Mouse (Mus musculus): ENCODE data around the gene Ints11. TPM values are rescaled to one million over a fixed set of nuclear protein-coding genes. Genes with fewer than 3 reads are reported as not detected.

The Ints11 gene
- polyA plus RNA-seq, 2 experiments, result 22.1 to 34.6 TPM

DNA sequence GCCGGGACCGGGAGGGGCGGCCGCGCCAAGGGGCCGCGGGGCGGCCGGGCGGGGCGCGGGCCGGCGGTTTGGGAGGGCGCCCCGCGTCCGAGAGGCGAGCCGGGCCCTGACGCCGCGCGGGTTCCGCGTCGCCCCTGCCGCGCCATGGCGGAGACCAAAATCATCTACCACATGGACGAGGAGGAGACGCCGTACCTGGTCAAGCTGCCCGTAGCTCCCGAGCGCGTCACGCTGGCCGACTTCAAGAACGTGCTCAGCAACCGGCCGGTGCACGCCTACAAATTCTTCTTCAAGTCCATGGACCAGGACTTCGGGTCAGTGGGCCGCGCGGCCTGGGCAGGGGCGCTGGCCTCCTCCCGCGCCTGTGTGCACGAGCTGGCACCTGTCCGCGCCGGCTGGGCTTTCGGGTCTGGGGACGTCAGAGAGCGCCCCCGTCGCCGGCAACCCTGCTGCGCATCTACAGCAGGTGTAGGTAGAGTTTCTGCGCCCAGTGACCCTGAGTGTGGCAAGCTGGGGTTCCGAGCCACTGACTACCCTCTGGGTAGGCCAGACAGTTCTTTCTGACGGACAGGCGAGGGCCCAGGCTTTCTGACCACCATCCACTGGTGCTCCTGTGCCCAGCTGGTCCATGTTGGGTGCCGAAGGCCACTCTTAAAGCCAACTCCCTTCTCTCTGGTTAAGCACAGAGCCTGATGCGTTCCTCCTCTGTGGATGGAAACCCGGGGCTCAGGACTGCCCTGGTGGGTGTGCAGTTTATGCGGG, 21.6 kb upstream of the Ints11 start:
- Histone ChIP-seq H3K9me3 (ENCODE audit: control insufficient read depth, low read length) (no peaks in the 10 kb centered on the region), H3K4me1 (replicated peaks; ENCODE audit: control insufficient read depth in 2 of 2, insufficient read depth in 2 of 2, low read length in 1 of 2) (peaks cover 11 to 12% of the 10 kb centered on the region in 2 experiments; a peak in 3 of 4 replicates), H3K9ac (replicated peaks) (peak overlapping the region; percentile 75), H3K36me3 (replicated peaks; ENCODE audit: control insufficient read depth, insufficient read depth, low read depth) (no peaks in the 10 kb centered on the region), H3K4me3 (ENCODE audit: insufficient read depth in 1 of 2, low read depth in 2 of 2, low read length in 2 of 2) (peak overlapping the region; percentile 62 to 94), H3K27ac (no peak overlapping the region), H3K4me2 (ENCODE audit: low read depth) (peak overlapping the region; percentile 99), H3K27me3 (ENCODE audit: control insufficient read depth, insufficient read depth, low read length) (peaks cover 1% of the 10 kb centered on the region)
- 1% methylated on average over 57 of the region's 69 CpGs for WGBS (ENCODE audit: insufficient replicate concordance)
- ATAC-seq (ENCODE audit: insufficient read depth) (peak; percentile 71), DNase-seq (ENCODE audit: low read depth in 3 of 3, low spot score in 3 of 3) (no peak)
- TF ChIP-seq CTCF (IDR thresholded peaks at IDR 0.05; ENCODE audit: low read depth) (no peak; the same call in 1 of the 2 replicates), EP300 (IDR thresholded peaks at IDR 0.05; ENCODE audit: low read depth) (no peak)

DNA sequence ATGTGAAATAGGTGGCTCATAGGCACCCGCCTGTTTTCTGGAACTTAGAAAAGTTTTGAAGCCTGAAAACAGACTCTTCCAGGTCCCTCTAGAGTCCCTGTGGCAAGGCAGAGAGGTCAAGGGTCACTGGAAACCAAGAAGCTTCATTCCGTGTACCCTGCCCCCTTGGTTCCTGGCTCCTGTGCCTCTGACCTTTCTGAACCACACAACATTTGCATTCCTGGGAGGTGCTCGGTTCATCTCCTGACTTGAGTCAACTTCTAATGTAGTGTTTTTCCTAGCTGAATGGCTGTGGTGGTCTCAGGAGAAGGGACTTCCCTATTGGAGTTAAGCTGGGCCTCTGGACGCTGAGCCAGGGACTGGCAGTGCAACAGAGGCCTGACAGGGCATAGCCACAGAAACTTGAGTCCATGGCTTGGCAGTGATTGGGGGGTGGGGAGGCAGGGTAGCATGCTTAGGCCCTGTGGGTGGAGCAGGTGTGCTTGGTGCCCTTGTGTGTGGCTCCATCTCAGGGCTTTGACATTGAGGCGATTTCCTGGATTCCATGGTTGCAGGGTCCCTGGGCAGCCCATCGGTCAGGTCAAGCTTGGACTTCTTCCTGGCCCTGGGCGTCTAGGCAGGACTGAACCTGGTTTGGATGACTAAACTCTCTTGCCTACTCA, 20.8 kb upstream of the Ints11 start:
- ATAC-seq (ENCODE audit: insufficient read depth) (no peak), DNase-seq (ENCODE audit: low read depth in 3 of 3, low spot score in 3 of 3) (no peak)
- Histone ChIP-seq H3K9ac (replicated peaks) (peak overlapping the region; percentile 75), H3K27ac (no peak overlapping the region), H3K4me1 (replicated peaks; ENCODE audit: control insufficient read depth in 2 of 2, insufficient read depth in 2 of 2, low read length in 1 of 2) (peaks cover 11 to 12% of the 10 kb centered on the region in 2 experiments; a peak in 3 of 4 replicates), H3K27me3 (ENCODE audit: control insufficient read depth, insufficient read depth, low read length) (no peaks in the 10 kb centered on the region), H3K9me3 (ENCODE audit: control insufficient read depth, low read length) (no peaks in the 10 kb centered on the region), H3K36me3 (replicated peaks; ENCODE audit: control insufficient read depth, insufficient read depth, low read depth) (no peaks in the 10 kb centered on the region), H3K4me2 (ENCODE audit: low read depth) (peak overlapping the region; percentile 99), H3K4me3 (ENCODE audit: insufficient read depth in 1 of 2, low read depth in 2 of 2, low read length in 2 of 2) (peak overlapping the region; percentile 62 to 94)
- TF ChIP-seq CTCF (IDR thresholded peaks at IDR 0.05; ENCODE audit: low read depth) (no peak), EP300 (IDR thresholded peaks at IDR 0.05; ENCODE audit: low read depth) (no peak)
- 58% methylated on average over 7 of the region's 7 CpGs for WGBS (ENCODE audit: insufficient replicate concordance)

DNA sequence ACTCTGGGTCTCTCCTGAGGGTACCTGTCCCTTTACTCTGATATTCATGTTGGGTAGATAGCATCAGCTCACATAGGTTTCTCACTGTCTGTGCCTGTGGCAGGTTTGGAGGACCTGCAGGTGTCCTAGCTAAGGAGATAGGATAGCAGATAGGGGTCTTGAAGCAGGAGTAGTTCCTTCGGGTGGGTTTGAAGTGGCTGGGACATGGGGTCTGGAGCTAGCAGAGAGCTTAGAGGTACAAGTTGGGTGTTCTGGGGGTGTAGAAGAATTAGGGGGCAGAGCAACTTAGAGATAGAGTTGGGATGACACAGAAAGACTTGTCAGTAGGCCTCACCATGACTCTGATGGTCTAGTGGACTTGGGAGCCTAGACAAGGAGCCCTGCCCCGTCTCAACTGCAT, 20.0 kb upstream of the Ints11 start:
- ATAC-seq (ENCODE audit: insufficient read depth) (no peak), DNase-seq (ENCODE audit: low read depth in 3 of 3, low spot score in 3 of 3) (no peak)
- peaks cover 11 to 12% of the 10 kb centered on the region in 2 experiments; a peak in 3 of 4 replicates for H3K4me1 ChIP-seq (replicated peaks; ENCODE audit: control insufficient read depth in 2 of 2, insufficient read depth in 2 of 2, low read length in 1 of 2)
- TF ChIP-seq CTCF (IDR thresholded peaks at IDR 0.05; ENCODE audit: low read depth), result no peak
- no peak for TF ChIP-seq EP300 (IDR thresholded peaks at IDR 0.05; ENCODE audit: low read depth)
- H3K4me3 ChIP-seq (ENCODE audit: insufficient read depth in 1 of 2, low read depth in 2 of 2, low read length in 2 of 2), result no peak overlapping the region
- WGBS (ENCODE audit: insufficient replicate concordance), result 76% methylated on average over 2 of the region's 2 CpGs
- no peaks in the 10 kb centered on the region for H3K27me3 ChIP-seq (ENCODE audit: control insufficient read depth, insufficient read depth, low read length)
- H3K27ac ChIP-seq, result no peak overlapping the region
- no peaks in the 10 kb centered on the region for H3K36me3 ChIP-seq (replicated peaks; ENCODE audit: control insufficient read depth, insufficient read depth, low read depth)
- H3K4me2 ChIP-seq (ENCODE audit: low read depth), result peak overlapping the region; percentile 99; the same call in 1 of the 2 replicates
- no peaks in the 10 kb centered on the region for H3K9me3 ChIP-seq (ENCODE audit: control insufficient read depth, low read length)
- H3K9ac ChIP-seq (replicated peaks), result no peak overlapping the region

DNA sequence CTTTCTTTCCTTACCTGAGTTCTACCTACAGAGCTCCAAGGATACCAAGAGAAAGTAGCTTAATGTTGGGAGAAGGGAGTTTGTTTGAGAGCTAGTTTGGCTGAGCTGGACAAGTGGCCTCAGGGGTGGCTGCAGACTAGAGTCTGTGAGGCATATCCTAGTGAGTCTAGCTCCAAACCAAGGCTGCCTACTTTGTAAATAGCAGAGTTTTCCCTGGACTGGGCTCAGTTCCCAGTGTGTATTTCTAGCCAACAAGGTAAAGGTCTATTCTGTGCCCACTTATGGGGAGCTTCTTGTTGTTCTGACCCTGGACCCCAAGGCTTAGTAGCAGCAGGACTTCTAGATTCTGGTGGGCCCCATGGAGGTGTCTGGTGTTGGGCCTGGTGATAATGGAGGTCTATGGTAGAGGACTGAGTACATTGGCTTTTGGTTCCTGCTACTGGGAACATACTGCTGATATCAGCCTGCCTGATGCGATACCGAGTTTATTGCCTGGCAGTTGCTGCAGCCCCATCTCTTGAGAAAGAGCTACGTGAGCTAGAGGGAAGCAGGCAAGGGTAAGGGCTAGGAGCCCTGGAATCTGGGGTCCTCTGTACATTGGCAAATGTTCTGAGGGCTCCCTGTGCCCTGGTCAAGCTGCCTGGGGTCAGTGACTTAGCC, 19.4 kb upstream of the Ints11 start:
- Histone ChIP-seq H3K9me3 (ENCODE audit: control insufficient read depth, low read length) (no peaks in the 10 kb centered on the region), H3K4me2 (ENCODE audit: low read depth) (peak overlapping the region; percentile 99; the same call in 1 of the 2 replicates), H3K27me3 (ENCODE audit: control insufficient read depth, insufficient read depth, low read length) (no peaks in the 10 kb centered on the region), H3K4me1 (replicated peaks; ENCODE audit: control insufficient read depth in 2 of 2, insufficient read depth in 2 of 2, low read length in 1 of 2) (peaks cover 11 to 12% of the 10 kb centered on the region in 2 experiments; a peak in 3 of 4 replicates), H3K4me3 (ENCODE audit: insufficient read depth in 1 of 2, low read depth in 2 of 2, low read length in 2 of 2) (no peak overlapping the region), H3K9ac (replicated peaks) (no peak overlapping the region), H3K36me3 (replicated peaks; ENCODE audit: control insufficient read depth, insufficient read depth, low read depth) (no peaks in the 10 kb centered on the region; the same call in 1 of the 2 replicates), H3K27ac (no peak overlapping the region)
- DNase-seq (ENCODE audit: low read depth in 3 of 3, low spot score in 3 of 3) (no peak), ATAC-seq (ENCODE audit: insufficient read depth) (no peak)
- TF ChIP-seq EP300 (IDR thresholded peaks at IDR 0.05; ENCODE audit: low read depth) (no peak), CTCF (IDR thresholded peaks at IDR 0.05; ENCODE audit: low read depth) (no peak)
- 74% methylated on average over 3 of the region's 3 CpGs for WGBS (ENCODE audit: insufficient replicate concordance)

Data from liver, embryonic 14.5 days (tissue).